In the genomic region with DNA sequence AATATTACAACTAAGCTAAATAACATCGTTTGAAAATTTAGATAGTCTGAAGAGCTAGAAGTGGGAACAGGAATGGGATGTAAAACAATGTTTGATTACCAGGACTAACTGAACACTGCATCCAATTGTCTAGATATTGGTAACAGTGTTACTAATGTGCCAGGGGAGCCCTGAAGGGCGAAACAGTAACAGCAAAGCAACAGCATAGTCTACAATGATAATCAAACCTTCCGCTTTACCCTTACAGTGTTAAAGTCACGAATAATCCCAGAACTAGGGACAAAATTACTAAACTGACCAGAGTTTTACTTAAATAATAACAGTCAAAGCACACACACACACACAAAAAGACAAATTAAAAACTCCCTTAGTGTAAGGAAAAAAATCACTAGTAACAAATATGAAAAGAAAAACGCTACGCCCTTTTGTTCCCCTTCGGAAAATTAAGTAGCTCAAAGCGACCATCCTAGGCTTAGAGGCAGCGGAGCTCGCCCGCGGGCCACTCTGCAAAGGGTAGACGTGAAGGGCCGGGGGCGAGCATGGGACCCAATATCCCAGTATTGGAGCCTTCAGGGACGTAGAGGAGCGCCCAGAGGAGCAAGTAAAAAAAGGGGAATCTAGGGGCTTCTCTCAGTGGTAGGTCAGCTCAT, we compare ENCODE assay signal across 15 mouse cellular contexts. TPM values are rescaled to one million over a fixed set of nuclear protein-coding genes. Genes with fewer than 3 reads are reported as not detected.
A peak's percentile ranks its signal among the peaks of the same experiment; 100 is the strongest.
DNase-seq lines count a peak whose midpoint lies in the region; ATAC-seq and TF ChIP-seq lines count a peak whose summit lies in the region.
"Had no signal": no experiment of that assay in that cellular context is flagged by ENCODE, and none has a peak within 500 bp of the region (broad histone marks: within the 10 kb centered on the region; RNA-seq: fewer than 3 reads in every experiment).

No protein-coding gene starts in this region.

- no peak for TF ChIP-seq POLR2A in heart, adult 2 months (IDR thresholded peaks at IDR 0.05; ENCODE audit: insufficient read depth, low read depth, low read length)

- no peaks in the 10 kb centered on the region for H3K36me3 ChIP-seq in heart, embryonic 16.5 days (ENCODE audit: control insufficient read depth, insufficient read depth)
- no peaks in the 10 kb centered on the region for H3K36me3 ChIP-seq in heart, adult 2 months (ENCODE audit: control insufficient read depth, insufficient read depth, low read length)
- no peaks in the 10 kb centered on the region for H3K36me3 ChIP-seq in megakaryocyte, embryonic 14.5 days (replicated peaks; ENCODE audit: low read length)
- no peaks in the 10 kb centered on the region for H3K36me3 ChIP-seq in embryonic facial prominence, embryonic 14.5 days (ENCODE audit: control insufficient read depth, insufficient read depth, low read length)

- peak overlapping the region; percentile 38; the same call in 1 of the 2 replicates for H3K4me2 ChIP-seq in heart, embryonic 16.5 days (ENCODE audit: low read depth, low read length)
- H3K4me2 ChIP-seq in embryonic facial prominence, embryonic 14.5 days (ENCODE audit: low read depth, low read length), result peak overlapping the region; percentile 33

- H3K4me1 ChIP-seq in heart, embryonic 16.5 days (ENCODE audit: control insufficient read depth, insufficient read depth, low read length), result no peaks in the 10 kb centered on the region; the same call in 1 of the 2 replicates
- no peaks in the 10 kb centered on the region for H3K4me1 ChIP-seq in heart, adult 2 months (ENCODE audit: control insufficient read depth, insufficient read depth, low read length)
- peaks cover 31% of the 10 kb centered on the region for H3K4me1 ChIP-seq in megakaryocyte, embryonic 14.5 days
- no peaks in the 10 kb centered on the region; the same call in 1 of the 2 replicates for H3K4me1 ChIP-seq in embryonic facial prominence, embryonic 14.5 days (ENCODE audit: control insufficient read depth, insufficient read depth, low read length)

- DNase-seq in heart, adult 2 months, result no peak
- no peak for DNase-seq in embryonic facial prominence, embryonic 14.5 days (ENCODE audit: low spot score)
- peak; percentile 49 for DNase-seq in retina, embryonic 14.5 days (ENCODE audit: low spot score)
- no peak for DNase-seq in kidney, adult 9 months
- no peak for DNase-seq in cerebellum, adult 18-20 months
- DNase-seq: heart, adult 11 months; kidney, postnatal 14 days; thymus, adult 18-20 months had no signal

- H3K27me3 ChIP-seq in heart, embryonic 16.5 days (ENCODE audit: control insufficient read depth, insufficient read depth, low read length), result peaks cover 84% of the 10 kb centered on the region
- peaks cover 42% of the 10 kb centered on the region for H3K27me3 ChIP-seq in heart, adult 2 months (ENCODE audit: control insufficient read depth, insufficient read depth, low read length)
- H3K27me3 ChIP-seq in megakaryocyte, embryonic 14.5 days (replicated peaks), result peaks cover 95% of the 10 kb centered on the region
- H3K27me3 ChIP-seq in embryonic facial prominence, embryonic 14.5 days (replicated peaks; ENCODE audit: control insufficient read depth, insufficient read depth, low read length), result peaks cover 82% of the 10 kb centered on the region

- H3K4me3 ChIP-seq in heart, embryonic 16.5 days (ENCODE audit: low read length), result peak overlapping the region; percentile 34
- no peak overlapping the region for H3K4me3 ChIP-seq in heart, adult 2 months
- H3K4me3 ChIP-seq in megakaryocyte, embryonic 14.5 days (replicated peaks), result peak overlapping the region; percentile 62
- peak overlapping the region; percentile 10 for H3K4me3 ChIP-seq in embryonic facial prominence, embryonic 14.5 days (ENCODE audit: low read depth, low read length)

- H3K9me3 ChIP-seq in heart, embryonic 16.5 days (replicated peaks; ENCODE audit: control insufficient read depth, low read length), result no peaks in the 10 kb centered on the region
- peaks cover 12% of the 10 kb centered on the region for H3K9me3 ChIP-seq in megakaryocyte, embryonic 14.5 days
- H3K9me3 ChIP-seq in embryonic facial prominence, embryonic 14.5 days (ENCODE audit: control insufficient read depth, low read length), result no peaks in the 10 kb centered on the region

- no peak overlapping the region for H3K9ac ChIP-seq in heart, embryonic 16.5 days (ENCODE audit: low read length)
- no peak overlapping the region for H3K9ac ChIP-seq in heart, adult 2 months (ENCODE audit: low read depth, low read length)
- H3K9ac ChIP-seq in embryonic facial prominence, embryonic 14.5 days (ENCODE audit: low read depth, low read length), result no peak overlapping the region

- ATAC-seq in heart, embryonic 16.5 days (replicated peaks; ENCODE audit: extremely low read depth, insufficient read depth, low FRiP score), result no peak
- ATAC-seq in megakaryocyte, adult 5-6 weeks (ENCODE audit: poor library complexity, severe bottlenecking), result no peak
- no peak for ATAC-seq in embryonic facial prominence, embryonic 14.5 days (ENCODE audit: low read depth)

- TF ChIP-seq EP300 in heart, adult 2 months (IDR thresholded peaks at IDR 0.05; ENCODE audit: insufficient read depth, low read depth, low read length), result no peak

- H3K27ac ChIP-seq in heart, embryonic 16.5 days (ENCODE audit: low read length), result no peak overlapping the region
- no peak overlapping the region for H3K27ac ChIP-seq in heart, adult 2 months
- H3K27ac ChIP-seq in embryonic facial prominence, embryonic 14.5 days (replicated peaks; ENCODE audit: low read depth, low read length), result no peak overlapping the region

- intact Hi-C loops in heart, adult 2 months (cut with DNase I), result no loop called here

- TF ChIP-seq CTCF in heart, adult 2 months (IDR thresholded peaks at IDR 0.05), result no peak

- 7% methylated on average over 17 of the region's 17 CpGs for WGBS in heart, embryonic 16.5 days
- 12% methylated on average over 17 of the region's 17 CpGs for WGBS in heart, adult 2 months
- WGBS in embryonic facial prominence, embryonic 14.5 days, result 6% methylated on average over 17 of the region's 17 CpGs

- no peaks in the 10 kb centered on the region for H3K79me2 ChIP-seq in heart, adult 2 months (replicated peaks; ENCODE audit: control insufficient read depth, insufficient read depth, low read length)

RNA-seq across cellular contexts. Expression of a gene that starts 1.7 kb away (rescaled TPM):
- polyA plus RNA-seq in heart, embryonic 16.5 days (2015; fragmentation: Nextera tagmentation; extraction: Ambion mirVana), result 0.72 and 5.0 TPM in 2 replicates
- not detected for total RNA-seq in heart, adult 2 months (2021)
- 0.09 and 0.55 TPM in 2 replicates for polyA plus RNA-seq in heart, adult 2 months (2012; rRNA removed)
- polyA plus RNA-seq in megakaryocyte, embryonic 14.5 days (2012; ENCODE audit: insufficient read depth, low replicate concordance), result not detected in 2 replicates
- total RNA-seq in megakaryocyte, adult 5-6 weeks (2015), result not detected in 2 replicates
- not detected in 2 replicates for total RNA-seq in megakaryocyte, adult 5-6 weeks (2017)
- 0.85 and 1.4 TPM in 2 replicates for polyA plus RNA-seq in embryonic facial prominence, embryonic 14.5 days (2014; fragmentation: Nextera tagmentation; extraction: Ambion mirVana)
- total RNA-seq: CH12.LX; neutrophil, adult 5-6 weeks had no signal

RNA-seq across cellular contexts. Expression of a gene that starts 37.8 kb away (rescaled TPM):
- polyA plus RNA-seq in heart, embryonic 16.5 days (2015; fragmentation: Nextera tagmentation; extraction: Ambion mirVana), result not detected in 2 replicates
- total RNA-seq in heart, adult 2 months (2021), result not detected
- polyA plus RNA-seq in heart, adult 2 months (2012; rRNA removed), result not detected in 2 replicates
- polyA plus RNA-seq in megakaryocyte, embryonic 14.5 days (2012; ENCODE audit: insufficient read depth, low replicate concordance), result not detected in 2 replicates
- not detected in 2 replicates for total RNA-seq in megakaryocyte, adult 5-6 weeks (2015)
- total RNA-seq in megakaryocyte, adult 5-6 weeks (2017), result not detected in 2 replicates
- not detected in 2 replicates for polyA plus RNA-seq in embryonic facial prominence, embryonic 14.5 days (2014; fragmentation: Nextera tagmentation; extraction: Ambion mirVana)
- total RNA-seq: CH12.LX; left cerebral cortex, adult 18-20 months; neutrophil, adult 5-6 weeks had no signal
- polyA plus RNA-seq: small intestine, adult 2 months had no signal

RNA-seq across cellular contexts. Expression of a gene that starts 55.6 kb away (rescaled TPM):
- polyA plus RNA-seq in heart, embryonic 16.5 days (2015; fragmentation: Nextera tagmentation; extraction: Ambion mirVana), result 1.4 and 3.3 TPM in 2 replicates
- 1 to 10 TPM; 5.5 to 5.7 TPM for total RNA-seq in heart, adult 2 months (2021)
- 6.9 and 7.5 TPM in 2 replicates for polyA plus RNA-seq in heart, adult 2 months (2012; rRNA removed)
- 1.5 and 1.7 TPM in 2 replicates for polyA plus RNA-seq in megakaryocyte, embryonic 14.5 days (2012; ENCODE audit: insufficient read depth, low replicate concordance)
- 0.04 TPM in 1 of 2 replicates, not detected in the other for total RNA-seq in megakaryocyte, adult 5-6 weeks (2015)
- total RNA-seq in megakaryocyte, adult 5-6 weeks (2017), result 0.04 TPM in 1 of 2 replicates, not detected in the other
- 6.3 and 6.5 TPM in 2 replicates for polyA plus RNA-seq in embryonic facial prominence, embryonic 14.5 days (2014; fragmentation: Nextera tagmentation; extraction: Ambion mirVana)
- total RNA-seq: CH12.LX had no signal
